Mouse (Mus musculus) liver, adult 2 months (tissue): Measurements from ENCODE around the gene Izumo1r. TPM values are rescaled to one million over a fixed set of nuclear protein-coding genes. Genes with fewer than 3 reads are reported as not detected.

ENCODE experiments used
- DNase-seq: peaks from one replicate; pipeline ENCODE4 v3.0.0-alpha.2; 2011; ENCODE audit warnings: low read depth, low spot score; ENCODE audit errors: extremely low read depth
- H3K27ac ChIP-seq: fragments of 200-500 bp; replicated peaks from 2 replicates; pipeline ENCODE4 v1.5.1; 2012; ENCODE audit warnings: low read depth, mild to moderate bottlenecking, control low read depth, inconsistent platforms, low read length; ENCODE audit not compliant: insufficient read depth
- H3K27me3 ChIP-seq: fragments of 200-500 bp; 2 replicates; pipeline ENCODE4 v1.6.1; 2012; ENCODE audit warnings: mild to moderate bottlenecking, moderate library complexity, low read length, inconsistent platforms; ENCODE audit not compliant: control insufficient read depth, insufficient read depth
- H3K36me3 ChIP-seq: fragments of 200-500 bp; 2 replicates; pipeline ENCODE4 v1.6.1; 2012; ENCODE audit warnings: low read length, inconsistent platforms; ENCODE audit not compliant: control insufficient read depth, insufficient read depth
- H3K4me1 ChIP-seq: fragments of 200-500 bp; 2 replicates; pipeline ENCODE4 v1.6.1; 2011; ENCODE audit warnings: low read length; ENCODE audit not compliant: control insufficient read depth, insufficient read depth
- H3K4me3 ChIP-seq: fragments of 200-500 bp; 2 replicates; pipeline ENCODE4 v1.5.1; 2011; ENCODE audit warnings: low read depth, mild to moderate bottlenecking, control low read depth, low read length, moderate library complexity; ENCODE audit not compliant: insufficient read depth
- H3K79me2 ChIP-seq: fragments of 200-500 bp; 2 replicates; pipeline ENCODE4 v1.6.1; 2012; ENCODE audit warnings: inconsistent platforms, mild to moderate bottlenecking, low read length, moderate library complexity; ENCODE audit not compliant: control insufficient read depth, insufficient read depth
- H3K9ac ChIP-seq: fragments of 200-500 bp; 2 replicates; pipeline ENCODE4 v1.6.1; 2012; ENCODE audit warnings: low read depth, mild to moderate bottlenecking, control low read depth, inconsistent platforms, low read length
- CTCF ChIP-seq: fragments of 200-500 bp; IDR thresholded peaks from 2 replicates; pipeline ENCODE4 v1.5.1; 2011; ENCODE audit warnings: low read depth, low read length, control low read depth
- POLR2A ChIP-seq: fragments of 200-500 bp; IDR thresholded peaks from 2 replicates; pipeline ENCODE4 v1.6.1; 2011; ENCODE audit warnings: low read length, control low read depth; ENCODE audit not compliant: insufficient read depth; ENCODE audit errors: extremely low read depth
- WGBS: fragments of 180-500 bp; shearing (Covaris S2); methylation state at CpG from one replicate; pipeline ENCODE4 v1.1.7; 2018; 5-methylcytosine and 5-hydroxymethylcytosine counted together
- polyA plus RNA-seq: library from polyadenylated mRNA; depleted of rRNA; stranded (reverse); fragments of >200 nt; gene quantifications from 2 replicates; pipeline ENCODE4 v1.2.3, GENCODE M21; 2012
- total RNA-seq: library from RNA; depleted of rRNA; stranded (reverse); fragments of >200 nt; gene quantifications from 2 replicates; pipeline ENCODE4 v1.2.3, GENCODE M21; 2014

Izumo1r gene
- total and polyA plus RNA-seq, 2 experiments: 0.20 TPM; not detected in 1

DNA sequence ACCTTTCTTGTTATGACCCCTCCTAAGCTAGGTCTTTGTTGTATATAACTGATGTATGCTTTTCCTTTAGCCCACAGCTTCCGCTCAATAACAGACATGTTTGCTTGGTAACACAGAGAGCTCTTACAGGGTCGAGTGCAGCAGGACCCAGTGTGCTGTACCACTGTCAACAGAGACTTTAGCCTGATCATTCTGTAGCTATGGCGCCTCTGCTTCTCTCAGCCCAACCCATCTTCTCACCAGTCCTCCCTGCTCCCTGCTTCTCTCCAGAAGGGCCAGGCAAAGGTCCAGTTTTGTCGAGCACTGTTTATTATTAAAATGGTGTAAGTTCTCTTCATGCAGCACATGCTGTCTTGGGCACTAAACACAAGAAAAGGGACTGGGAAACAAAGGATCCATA, 19.9 kb upstream of the Izumo1r start:
- Histone ChIP-seq H3K27ac (no peak overlapping the region), H3K4me3 (no peak overlapping the region), H3K4me1 (no peaks in the 10 kb centered on the region), H3K9ac (no peak overlapping the region), H3K36me3 (no peaks in the 10 kb centered on the region), H3K27me3 (no peaks in the 10 kb centered on the region), H3K79me2 (no peaks in the 10 kb centered on the region)
- WGBS: 44% methylated on average over 4 of the region's 4 CpGs
- DNase-seq: no peak
- TF ChIP-seq POLR2A: no peak
- TF ChIP-seq CTCF: no peak

DNA sequence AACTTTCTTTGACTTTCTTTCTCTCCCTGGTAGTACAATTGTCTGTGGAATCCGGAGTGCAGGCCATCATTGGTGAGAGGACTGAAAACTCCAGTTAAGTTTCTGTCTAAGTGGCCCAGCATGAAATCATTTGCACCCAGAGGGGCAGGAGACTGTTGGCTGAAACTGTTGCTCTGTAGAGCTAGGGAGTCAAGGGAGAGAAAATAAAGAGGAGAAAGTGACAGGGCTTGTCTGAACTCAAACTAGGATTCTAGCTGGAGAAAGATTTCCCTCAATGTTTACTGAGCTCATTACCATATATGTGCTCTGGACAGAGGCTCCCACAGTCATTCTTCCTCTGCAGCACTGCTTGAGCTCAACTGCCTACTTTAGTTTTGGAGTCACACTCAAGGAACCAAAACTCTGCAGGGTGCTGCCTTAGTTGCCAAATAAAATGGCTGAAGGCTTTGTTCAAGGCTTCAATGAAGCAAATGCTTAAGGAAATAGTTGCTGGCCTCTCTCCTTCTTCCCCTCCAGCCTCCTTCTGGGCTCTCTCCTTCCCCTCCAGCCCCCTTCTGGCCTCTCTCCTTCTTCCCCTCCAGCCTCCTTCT, 18.3 kb upstream of the Izumo1r start:
- no peak overlapping the region for H3K9ac ChIP-seq
- H3K36me3 ChIP-seq: no peaks in the 10 kb centered on the region
- no peak overlapping the region for H3K4me3 ChIP-seq
- WGBS: 37% methylated on average over 1 of the region's 1 CpGs
- no peaks in the 10 kb centered on the region for H3K27me3 ChIP-seq
- no peaks in the 10 kb centered on the region for H3K4me1 ChIP-seq
- H3K27ac ChIP-seq: no peak overlapping the region
- no peak for DNase-seq
- no peak for TF ChIP-seq CTCF
- TF ChIP-seq POLR2A: no peak
- no peaks in the 10 kb centered on the region for H3K79me2 ChIP-seq

DNA sequence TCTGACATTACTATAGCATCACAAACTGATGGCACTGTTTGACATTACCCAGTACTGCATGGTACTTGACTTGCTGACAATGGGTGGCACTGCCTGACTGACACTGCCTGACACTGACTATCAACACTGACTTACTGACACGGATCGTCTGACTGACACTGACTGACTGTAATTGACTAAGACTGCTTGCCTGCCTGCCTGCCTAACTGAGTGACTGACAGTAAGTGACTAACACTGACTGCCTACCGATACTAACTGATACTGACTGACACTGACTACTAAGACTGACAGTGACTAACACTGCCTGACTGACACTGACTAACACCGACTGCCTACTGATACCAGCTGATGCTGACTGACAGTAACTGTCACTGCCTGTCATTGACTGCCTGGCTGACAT, 17.5 kb upstream of the Izumo1r start:
- TF ChIP-seq POLR2A: no peak
- no peak for TF ChIP-seq CTCF
- H3K27me3 ChIP-seq: no peaks in the 10 kb centered on the region
- no peak overlapping the region for H3K4me3 ChIP-seq
- H3K27ac ChIP-seq: no peak overlapping the region
- H3K79me2 ChIP-seq: no peaks in the 10 kb centered on the region
- H3K9ac ChIP-seq: no peak overlapping the region
- DNase-seq: no peak
- H3K4me1 ChIP-seq: no peaks in the 10 kb centered on the region
- WGBS: 64% methylated on average over 4 of the region's 4 CpGs
- no peaks in the 10 kb centered on the region for H3K36me3 ChIP-seq

DNA sequence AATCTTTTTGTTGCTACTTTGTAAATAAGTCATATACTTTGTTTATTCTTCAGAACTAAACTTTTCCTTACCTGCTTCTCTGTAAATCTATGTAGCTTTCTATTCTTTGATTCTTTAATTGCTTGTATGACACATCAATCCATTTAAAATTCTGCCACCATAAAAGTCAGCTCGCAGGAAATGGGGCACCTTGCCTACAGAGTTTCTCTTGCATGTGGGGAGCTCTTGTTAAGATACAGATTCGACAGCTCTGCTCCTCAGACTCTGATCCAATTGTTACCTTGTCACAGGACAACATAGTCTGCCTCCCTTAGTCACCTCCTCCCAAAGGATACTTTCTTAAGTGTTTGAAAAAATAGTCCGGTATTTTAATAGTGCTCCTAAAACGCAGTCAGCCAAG, 16.9 kb upstream of the Izumo1r start:
- 82% methylated on average over 4 of the region's 4 CpGs for WGBS
- Histone ChIP-seq H3K27me3 (no peaks in the 10 kb centered on the region), H3K4me1 (no peaks in the 10 kb centered on the region), H3K27ac (no peak overlapping the region), H3K36me3 (no peaks in the 10 kb centered on the region), H3K79me2 (no peaks in the 10 kb centered on the region), H3K4me3 (no peak overlapping the region), H3K9ac (no peak overlapping the region)
- no peak for TF ChIP-seq POLR2A
- TF ChIP-seq CTCF: no peak
- no peak for DNase-seq

DNA sequence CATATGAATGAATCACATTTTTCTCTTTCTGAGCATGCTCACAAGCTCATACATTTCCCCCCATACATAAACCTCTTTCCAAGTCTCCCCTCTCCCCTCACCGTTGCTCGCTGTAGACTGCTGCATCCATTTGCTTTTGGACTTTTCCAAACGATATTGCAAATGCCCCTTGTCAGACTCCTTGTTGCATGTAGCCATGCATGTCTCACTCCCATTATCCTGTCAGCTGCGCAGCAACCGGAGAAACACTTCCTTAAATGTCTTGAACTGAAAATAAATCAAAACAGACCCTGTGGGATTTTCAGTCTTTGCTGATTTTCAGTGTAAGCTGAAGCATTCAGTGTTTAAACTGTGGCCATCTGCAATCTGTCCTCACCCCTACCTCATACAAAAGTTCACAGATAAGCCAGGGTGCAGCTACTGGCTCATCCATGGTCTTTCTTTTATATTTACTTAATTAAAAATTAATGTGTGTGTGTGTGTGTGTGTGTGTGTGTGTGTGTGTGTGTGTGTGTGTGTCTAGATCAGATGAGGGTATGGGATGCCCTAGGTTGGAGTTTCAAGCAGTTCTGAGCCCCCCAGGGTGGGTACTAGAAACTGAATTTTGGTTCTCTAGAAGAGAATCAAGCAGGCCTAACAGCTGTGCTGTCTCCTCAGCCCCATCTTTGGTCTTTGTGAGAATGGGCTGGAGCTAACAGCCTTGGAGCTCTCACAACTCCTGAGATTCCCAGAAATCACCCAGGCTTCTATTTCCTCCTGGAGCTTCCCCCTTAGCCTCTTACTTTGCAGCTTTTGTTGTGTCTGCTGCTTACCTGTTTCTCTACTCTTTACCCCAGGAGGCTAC, 15.3 kb upstream of the Izumo1r start:
- WGBS: 73% methylated on average over 5 of the region's 5 CpGs
- no peak overlapping the region for H3K9ac ChIP-seq
- H3K36me3 ChIP-seq: no peaks in the 10 kb centered on the region
- H3K4me1 ChIP-seq: no peaks in the 10 kb centered on the region
- no peak overlapping the region for H3K27ac ChIP-seq
- no peaks in the 10 kb centered on the region for H3K79me2 ChIP-seq
- TF ChIP-seq POLR2A: no peak
- TF ChIP-seq CTCF: no peak
- H3K27me3 ChIP-seq: no peaks in the 10 kb centered on the region
- DNase-seq: no peak
- no peak overlapping the region for H3K4me3 ChIP-seq

DNA sequence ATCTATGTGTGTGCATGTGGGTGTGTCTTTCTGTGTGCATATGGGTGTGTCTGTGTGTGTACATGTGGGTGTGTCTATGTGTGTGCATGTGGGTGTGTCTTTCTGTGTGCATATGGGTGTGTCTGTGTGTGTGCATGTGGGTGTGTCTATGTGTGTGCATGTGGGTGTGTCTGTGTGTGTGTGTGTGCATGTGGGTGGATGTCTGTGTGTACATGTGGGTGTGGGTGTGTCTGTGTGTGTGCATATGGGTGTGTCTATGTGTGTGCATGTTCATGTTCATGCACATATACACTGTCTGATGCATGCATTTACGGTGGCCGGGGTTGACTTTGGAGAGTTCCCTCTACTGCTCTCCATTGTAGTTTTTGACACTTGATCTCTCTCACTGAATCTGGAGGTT, 13.9 kb upstream of the Izumo1r start:
- H3K79me2 ChIP-seq: no peaks in the 10 kb centered on the region
- no peak overlapping the region for H3K27ac ChIP-seq
- H3K4me3 ChIP-seq: no peak overlapping the region
- no peak for TF ChIP-seq POLR2A
- TF ChIP-seq CTCF: no peak
- no peaks in the 10 kb centered on the region for H3K27me3 ChIP-seq
- WGBS: 89% methylated on average over 2 of the region's 2 CpGs
- no peaks in the 10 kb centered on the region for H3K4me1 ChIP-seq
- DNase-seq: no peak
- no peaks in the 10 kb centered on the region for H3K36me3 ChIP-seq
- H3K9ac ChIP-seq: no peak overlapping the region
